Comparison of ENCODE assay signal across 14 mouse cellular contexts in genomic region chr19:14419886-14420285, GRCm38 (mm10).
"Had no signal": no experiment of that assay in that cellular context is flagged by ENCODE, and none has a peak within 500 bp of the region (broad histone marks: within the 10 kb centered on the region; RNA-seq: fewer than 3 reads in every experiment).

No protein-coding gene starts in this region.

- ATAC-seq: lung, postnatal 0 days; midbrain, embryonic 16.5 days had no signal

- H3K4me2 ChIP-seq: kidney, embryonic 15.5 days; midbrain, embryonic 12.5 days had no signal

- H3K36me3 ChIP-seq: kidney, embryonic 15.5 days; limb, embryonic 10.5 days; midbrain, embryonic 12.5 days had no signal

- H3K9ac ChIP-seq: kidney, embryonic 15.5 days; midbrain, embryonic 12.5 days had no signal

- H3K9me3 ChIP-seq: kidney, embryonic 15.5 days; limb, embryonic 10.5 days; megakaryocyte, embryonic 14.5 days; midbrain, embryonic 12.5 days had no signal

- H3K4me3 ChIP-seq: kidney, embryonic 15.5 days; left cerebral cortex, adult 2 months; limb, embryonic 10.5 days; megakaryocyte, embryonic 14.5 days; midbrain, embryonic 12.5 days had no signal

- H3K27ac ChIP-seq: kidney, embryonic 15.5 days; left cerebral cortex, adult 2 months; limb, embryonic 10.5 days; midbrain, embryonic 12.5 days had no signal

- DNase-seq: kidney, adult 18-20 months; kidney, postnatal 14 days; lung, adult 2 months; lung, postnatal 36 days; right cerebral cortex, adult 18-20 months; right cerebral cortex, postnatal 25 days; thymus, postnatal 36 days had no signal
